Mouse (Mus musculus) megakaryocyte progenitor cell, adult 5-6 weeks (primary cell): ENCODE results near the gene Vwa3a. TPM values are rescaled to one million over a fixed set of nuclear protein-coding genes. Genes with fewer than 3 reads are reported as not detected.
A peak's percentile ranks its signal among the peaks of the same experiment; 100 is the strongest.
"Not testable (repeated sequence)": the region's sequence is repeated elsewhere in the genome, so short reads cannot be mapped to it uniquely, and the experiment has no call there.

Experiments used
- ATAC-seq: replicated peaks from 2 replicates; pipeline ENCODE4 v1.8.0; 2016; ENCODE audit warnings: mild to moderate bottlenecking, moderate TSS enrichment, inconsistent platforms; ENCODE audit not compliant: poor library complexity
- total RNA-seq, 2 experiments: library from RNA; stranded (forward) in 1 of 2; stranded (reverse) in 1 of 2; fragments of 157-497, 149-512 nt in 1 of 2; fragments of 200-1000 nt in 1 of 2; gene quantifications; 2 replicates each; pipeline versions ENCODE4 v1.2.3 to v1.2.4; 2015 to 2017

Vwa3a gene
- total RNA-seq (2015) (0.10 TPM in 1 of 2 replicates, not detected in the other), total RNA-seq (2017) (not detected in 2 replicates)

- no peak for ATAC-seq
These were observed at the start of gene Vwa3a for GRCm38 (mm10) chr7:120739018-120739417. Gene Vwa3a (plus strand): TSS chr7:120739318.

GRCm38 (mm10) chr7:120690634-120691033, 48.5 kb upstream of the Vwa3a start:
- ATAC-seq: peak; percentile 68

DNA sequence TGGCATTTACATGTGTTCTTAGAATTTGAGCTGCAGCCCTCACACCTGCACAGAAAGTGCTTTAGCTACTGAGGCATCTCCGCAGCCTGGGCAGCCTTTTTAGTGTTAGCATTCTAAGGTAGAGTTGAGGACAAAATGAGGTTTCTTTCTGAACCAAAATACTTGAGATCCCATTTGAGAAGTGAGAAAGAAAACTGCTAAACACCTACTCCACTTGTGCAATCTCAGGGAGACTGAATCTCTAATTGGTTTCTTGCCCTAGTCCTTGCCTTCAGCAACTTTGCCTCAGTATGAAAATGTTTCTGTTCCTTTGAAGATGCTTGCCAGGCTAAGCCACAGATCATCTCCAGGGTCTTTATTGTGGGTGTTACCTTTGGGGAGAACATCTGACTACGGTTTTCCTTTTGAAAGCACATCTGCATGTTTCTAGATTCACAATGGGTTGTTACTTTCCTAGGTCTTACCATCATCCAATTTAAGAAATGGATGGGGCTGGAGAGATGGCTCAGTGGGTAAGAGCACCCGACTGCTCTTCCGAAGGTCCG, 45.2 kb upstream of the Vwa3a start:
- ATAC-seq: no peak

- ATAC-seq: no peak
These were observed 43.9 kb upstream of the Vwa3a start for GRCm38 (mm10) chr7:120695196-120695595.

DNA sequence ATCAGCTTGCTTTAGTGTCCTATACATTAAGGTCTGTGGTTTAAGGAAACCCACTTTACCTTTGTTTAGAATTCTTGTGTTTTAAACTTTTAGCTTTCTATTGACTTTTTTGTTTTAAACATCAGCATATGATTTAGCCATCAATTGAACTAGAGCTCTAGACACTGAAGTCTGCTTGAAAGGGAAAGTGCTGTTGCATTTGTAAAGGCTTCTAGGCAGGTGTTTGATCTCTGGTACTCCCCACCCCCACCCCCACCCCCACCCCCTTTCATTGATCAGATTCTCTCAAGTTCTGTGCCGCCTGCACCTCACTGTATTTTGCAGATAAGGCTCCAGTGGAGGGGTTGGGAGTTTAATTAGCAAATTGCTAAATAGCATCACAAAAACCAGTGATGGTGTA, 43.5 kb upstream of the Vwa3a start:
- ATAC-seq: no peak

GRCm38 (mm10) chr7:120696331-120696730, 42.8 kb upstream of the Vwa3a start:
- ATAC-seq: no peak

- no peak for ATAC-seq
These were observed 39.5 kb upstream of the Vwa3a start for GRCm38 (mm10) chr7:120699586-120699985.

DNA sequence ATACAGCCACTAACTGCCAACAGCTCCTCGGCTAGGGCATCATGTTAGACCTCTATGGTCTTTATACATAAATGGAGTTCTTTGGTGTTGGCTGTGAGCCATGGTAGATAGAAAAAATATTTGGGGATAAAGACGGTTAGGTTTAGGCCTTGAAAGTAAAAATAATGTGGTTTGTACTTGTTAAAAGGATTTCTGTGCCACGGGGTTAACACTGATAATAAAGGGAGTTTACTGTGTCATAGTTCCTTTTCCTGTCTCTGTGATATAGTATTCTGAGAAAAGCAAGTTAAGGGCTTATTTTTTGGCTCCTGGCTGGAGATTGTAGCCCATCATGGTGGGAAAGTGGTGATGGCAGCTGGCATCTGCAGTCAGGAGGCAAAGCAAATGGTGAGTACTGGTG, 35.2 kb upstream of the Vwa3a start:
- peak; percentile 51 for ATAC-seq

DNA sequence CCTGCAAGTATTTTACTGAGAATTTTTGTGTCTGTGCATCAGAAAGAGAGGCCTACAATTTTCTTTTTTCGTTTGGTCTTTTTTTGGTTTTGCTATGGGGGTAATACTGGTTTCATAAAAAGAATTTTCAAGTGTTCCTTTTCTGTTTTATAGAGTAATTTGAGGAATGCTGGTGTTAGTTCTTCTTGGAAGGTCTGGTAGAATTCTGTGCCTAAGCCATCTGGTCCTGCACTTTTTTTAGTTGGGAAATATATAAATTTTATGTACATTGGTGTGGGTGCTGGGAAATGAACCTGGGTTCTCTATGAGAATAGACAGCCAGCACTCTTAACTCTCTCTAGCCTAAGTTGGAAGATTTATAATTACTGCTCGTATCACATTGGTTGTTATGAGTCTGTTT, 27.0 kb upstream of the Vwa3a start:
- ATAC-seq: no peak

DNA sequence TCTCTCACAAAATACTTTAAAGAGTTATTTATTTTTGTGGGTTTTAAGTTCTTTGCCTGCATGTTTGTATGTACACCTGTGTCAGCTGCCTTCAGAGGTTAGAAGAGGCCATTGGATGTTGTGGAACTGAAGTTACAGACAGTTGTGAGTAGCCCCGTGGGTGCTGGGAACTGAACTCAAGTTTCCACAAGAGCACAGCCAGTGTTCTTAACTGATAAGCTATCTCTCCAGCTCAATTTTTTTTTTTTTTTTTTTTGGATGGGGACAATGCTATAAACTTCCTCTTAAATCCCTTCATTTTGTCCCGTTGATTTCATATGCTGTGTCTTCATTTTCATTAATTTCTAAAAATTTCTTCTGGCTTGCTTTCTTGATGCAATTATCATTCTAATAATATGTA, 25.9 kb upstream of the Vwa3a start:
- ATAC-seq: no peak

- not testable (repeated sequence) for ATAC-seq
These were observed 25.2 kb upstream of the Vwa3a start for GRCm38 (mm10) chr7:120713951-120714350.

GRCm38 (mm10) chr7:120717261-120717660, 21.9 kb upstream of the Vwa3a start:
- no peak for ATAC-seq

DNA sequence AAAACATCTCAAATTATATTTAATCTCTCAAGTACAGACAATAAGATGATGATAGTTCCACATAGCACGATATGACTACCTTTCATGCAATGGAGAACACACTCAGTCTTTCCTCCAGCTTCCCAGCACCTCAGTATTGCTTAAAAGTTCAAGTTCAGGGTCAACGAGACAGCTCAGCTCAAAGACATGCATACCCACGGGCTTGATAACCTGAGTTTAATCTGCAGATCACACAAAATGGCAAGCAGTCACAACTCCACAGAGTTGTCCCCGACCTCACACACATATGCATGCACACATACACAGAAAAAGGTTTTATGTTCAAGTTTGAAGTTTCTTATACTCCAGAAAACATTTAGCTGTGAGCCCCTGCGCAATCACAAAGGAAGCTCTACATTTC, 18.1 kb upstream of the Vwa3a start:
- ATAC-seq: no peak

DNA sequence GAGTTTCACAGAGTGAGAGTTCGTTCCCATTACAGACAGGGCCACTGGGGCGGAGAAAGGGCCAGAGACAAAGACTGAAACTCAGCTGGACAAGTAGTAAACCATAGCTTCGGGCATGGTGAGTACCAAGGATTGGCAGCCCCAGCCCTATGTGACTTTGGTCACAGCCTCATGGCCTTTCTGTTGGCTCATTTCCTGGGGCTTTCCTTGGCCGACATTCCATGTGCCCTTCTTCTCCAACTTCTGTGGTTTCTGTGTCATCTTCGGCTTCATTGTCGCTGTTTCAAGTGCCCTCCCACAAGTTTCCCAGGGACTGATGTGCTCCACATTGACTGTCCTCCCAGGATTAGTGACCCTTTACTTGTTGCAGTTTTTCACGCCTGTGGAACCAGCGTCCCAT, 17.7 kb upstream of the Vwa3a start:
- no peak for ATAC-seq

DNA sequence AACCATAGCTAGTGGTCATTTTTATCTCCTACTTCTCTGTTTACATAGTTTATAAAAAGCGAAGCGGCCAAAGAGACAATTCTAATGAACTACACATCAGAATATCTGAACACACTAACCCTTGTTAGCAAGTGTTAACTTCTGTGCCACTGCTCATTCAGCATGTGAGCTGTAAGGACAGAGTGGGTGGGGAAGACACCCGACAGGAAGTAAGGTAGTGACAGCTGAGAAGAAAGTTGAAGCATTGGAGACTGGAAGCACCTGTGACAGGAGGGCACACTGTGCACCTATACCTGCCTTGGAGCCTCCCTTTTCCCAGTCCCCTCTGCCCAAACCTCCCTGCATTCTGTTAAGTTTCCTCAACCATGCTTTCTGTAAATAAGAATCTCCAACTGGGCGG, 17.1 kb upstream of the Vwa3a start:
- no peak for ATAC-seq

GRCm38 (mm10) chr7:120722839-120723278, 16.3 kb upstream of the Vwa3a start:
- ATAC-seq: no peak

DNA sequence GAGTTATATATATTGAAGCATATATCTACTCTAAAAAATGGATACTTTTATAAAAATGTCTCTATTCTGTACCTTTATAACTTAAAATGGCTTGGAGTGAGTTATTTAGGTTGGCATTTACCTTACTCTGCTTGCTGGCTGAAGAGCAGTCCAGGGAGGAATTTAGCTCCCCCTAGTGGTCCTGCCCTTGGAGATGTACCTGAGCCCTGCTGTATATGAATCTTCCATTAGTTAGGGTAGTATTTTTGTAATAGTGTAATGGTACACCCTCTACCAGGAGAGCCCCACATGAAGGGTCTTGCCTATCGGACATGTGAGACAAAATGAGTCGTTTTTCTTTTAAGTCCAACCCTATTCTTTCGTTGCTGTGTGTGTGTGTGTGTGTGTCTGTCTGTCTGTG, 11.5 kb upstream of the Vwa3a start:
- peak; percentile 72 for ATAC-seq

GRCm38 (mm10) chr7:120729635-120730034, 9.5 kb upstream of the Vwa3a start:
- peak; percentile 88 for ATAC-seq

- ATAC-seq: no peak
These were observed 6.2 kb upstream of the Vwa3a start for GRCm38 (mm10) chr7:120732906-120733305.

DNA sequence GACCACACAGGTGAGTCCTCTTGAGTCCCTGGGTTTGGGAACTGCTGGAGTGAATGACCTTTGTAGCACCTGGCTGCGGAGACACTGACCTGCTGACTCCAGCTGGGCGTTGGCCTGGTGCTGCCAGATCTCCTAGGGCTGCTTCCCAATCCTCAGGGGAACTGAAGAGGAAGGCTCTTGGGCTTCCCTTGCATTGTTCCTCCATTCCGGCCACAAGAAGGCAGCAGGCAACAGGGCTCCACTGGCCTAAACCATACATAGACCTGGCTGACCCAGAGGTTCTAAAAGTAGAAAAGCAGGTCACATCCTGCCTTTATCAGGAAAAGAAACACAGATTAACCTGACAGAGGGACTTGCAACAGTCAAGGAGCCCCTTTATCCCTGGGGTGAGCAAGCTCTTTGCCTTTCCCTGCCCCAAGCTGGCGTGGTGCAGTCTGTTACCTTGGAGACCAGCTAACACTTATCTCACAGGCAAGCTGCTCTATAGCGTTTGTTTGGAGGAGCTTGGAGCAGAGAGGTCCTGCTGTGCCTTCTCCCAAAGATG, 512 bp downstream of the Vwa3a start:
- no peak for ATAC-seq

DNA sequence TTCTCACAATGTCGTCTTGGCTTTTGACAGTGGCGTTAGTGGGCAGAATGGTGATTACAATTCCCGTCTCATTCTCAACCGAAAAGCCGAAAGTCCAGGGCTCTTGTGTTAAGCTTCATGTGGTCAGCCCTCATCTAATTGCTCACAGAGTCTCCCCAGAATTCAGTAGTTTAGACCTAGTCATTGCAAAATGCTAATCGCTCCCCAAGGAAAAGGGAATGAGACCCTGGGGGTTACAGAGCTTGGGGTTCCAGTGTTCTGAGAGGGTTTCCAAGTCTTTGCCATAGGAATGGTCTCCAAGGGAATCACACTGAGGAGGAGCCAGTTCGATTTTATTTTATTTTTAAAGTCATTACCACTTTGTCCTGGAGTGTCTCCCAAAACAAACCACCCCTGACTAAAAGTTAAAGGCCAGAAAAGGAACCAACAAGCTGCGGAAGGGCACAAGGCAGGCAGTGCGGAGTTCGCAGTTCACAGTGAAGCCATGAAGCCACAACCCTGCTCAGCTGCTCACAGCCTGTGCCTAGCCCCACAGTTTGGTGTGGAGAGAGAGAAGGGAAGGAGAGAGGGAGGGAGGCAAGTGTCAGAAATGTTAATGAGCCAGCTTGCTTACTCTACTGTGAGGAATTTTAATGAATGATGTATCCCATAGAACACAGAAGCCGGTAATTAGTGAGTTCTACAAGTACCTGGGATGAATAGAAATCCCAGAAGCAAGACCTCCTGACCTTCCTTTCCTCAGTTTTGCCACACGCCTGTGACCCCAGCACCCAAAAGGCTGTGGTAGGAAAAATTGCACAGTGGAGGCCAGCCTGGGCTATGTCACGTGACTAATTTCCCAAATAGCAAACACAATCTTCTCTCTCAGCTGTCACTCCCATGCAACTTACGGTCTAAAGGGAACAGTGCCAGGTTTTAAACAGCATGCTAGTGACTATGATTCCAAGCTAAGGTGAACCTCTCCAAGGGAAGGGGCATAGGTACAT, 4.5 kb downstream of the Vwa3a start:
- ATAC-seq: no peak

- no peak for ATAC-seq
These were observed 5.5 kb downstream of the Vwa3a start for GRCm38 (mm10) chr7:120744606-120745005.
